Mouse (Mus musculus) naive thymus-derived CD4-positive, alpha-beta T cell, adult 2 months (primary cell): ENCODE measurements around the gene Cklf.
"Not testable (repeated sequence)": the region's sequence is repeated elsewhere in the genome, so short reads cannot be mapped to it uniquely, and the experiment has no call there.

Experiments
- DNase-seq: peaks from one replicate; pipeline ENCODE4 v3.0.0-alpha.2; 2011; ENCODE audit warnings: low read depth

Gene Cklf

DNA sequence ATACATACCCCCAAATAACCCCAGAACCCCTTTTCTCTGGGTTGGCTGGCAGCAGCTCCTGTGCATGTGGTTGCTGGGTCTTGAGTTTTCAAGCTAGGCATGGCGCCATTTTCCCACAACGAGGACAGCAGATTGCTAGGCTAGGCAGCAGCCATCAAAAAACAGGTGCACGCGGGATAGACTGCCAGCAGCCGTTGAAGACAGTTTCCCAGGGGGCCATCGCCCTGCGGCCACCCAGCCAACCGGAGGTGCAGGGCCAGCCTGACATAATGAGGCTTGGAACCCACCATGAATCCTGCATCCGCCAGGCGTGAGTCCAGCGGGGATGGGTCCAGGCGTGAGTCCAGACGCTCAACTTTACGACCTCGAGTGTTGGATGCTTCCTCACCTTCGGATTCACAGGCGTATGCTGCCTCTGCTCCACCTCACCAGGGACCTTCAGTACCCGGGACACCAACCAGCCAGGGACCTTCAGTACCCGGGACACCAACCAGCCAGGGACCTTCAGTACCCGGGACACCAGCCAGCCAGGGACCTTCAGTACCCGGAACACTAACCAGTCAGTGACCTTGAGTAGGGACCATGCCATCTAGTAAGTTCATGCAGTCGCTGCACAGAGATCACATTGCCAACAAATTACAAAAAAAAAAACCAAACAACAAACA is 13.7 kb downstream of the Cklf start:
- not testable (repeated sequence) for DNase-seq

DNA sequence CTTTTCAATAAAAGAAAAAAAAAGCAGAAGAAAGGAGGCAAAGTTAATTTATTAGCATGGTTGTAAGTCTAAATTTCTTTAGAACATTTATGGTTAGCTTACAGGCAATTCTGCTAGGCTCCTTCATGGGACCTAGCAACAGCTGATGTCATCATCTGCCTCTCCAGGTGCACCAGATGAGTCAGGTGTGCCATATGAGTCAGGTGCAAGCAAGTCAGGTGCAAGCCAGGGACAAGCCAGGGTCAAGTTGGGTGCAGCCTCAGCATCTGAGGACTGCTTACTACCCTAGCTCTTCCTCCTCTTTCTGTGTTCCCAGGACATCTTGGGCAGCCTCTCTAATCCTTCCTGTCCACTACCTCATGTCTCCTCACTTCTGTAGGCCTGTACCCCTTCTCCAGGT is 17.7 kb downstream of the Cklf start:
- DNase-seq = no peak

- DNase-seq = no peak
Measured at GRCm38 (mm10) chr8:104268937-104269440, 18.3 kb downstream of the Cklf start.

DNA sequence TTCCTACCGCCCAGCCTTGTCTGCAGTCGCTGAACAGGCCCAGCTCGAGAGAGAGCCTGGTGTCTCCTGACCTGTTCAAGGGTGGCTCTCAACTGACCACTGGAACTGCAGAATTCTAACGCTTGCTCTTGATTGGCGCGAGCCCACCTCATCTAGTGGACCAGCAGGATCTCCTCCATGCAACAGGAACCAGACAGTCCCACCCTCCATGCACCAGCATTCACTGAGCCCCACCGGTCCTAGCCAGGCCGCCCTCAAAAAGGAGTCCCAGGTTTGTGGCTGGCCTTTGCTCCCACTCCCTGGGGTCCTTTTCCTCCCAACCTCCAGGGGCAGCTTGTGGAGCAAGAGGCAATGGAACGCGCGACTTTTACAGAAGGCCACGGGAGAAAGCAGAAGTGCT is 42.4 kb downstream of the Cklf start, which contains the start of gene Cmtm2a:
Gene Cmtm2a, minus strand, starts transcription at position 101 of the 400 bp plus-strand sequence.
- DNase-seq = not testable (repeated sequence)

- no peak for DNase-seq
Measured at GRCm38 (mm10) chr8:104294396-104294795, 43.7 kb downstream of the Cklf start.

GRCm38 (mm10) chr8:104301577-104301976 is 50.9 kb downstream of the Cklf start:
- not testable (repeated sequence) for DNase-seq

GRCm38 (mm10) chr8:104302536-104302935 is 51.9 kb downstream of the Cklf start:
- DNase-seq = not testable (repeated sequence)

GRCm38 (mm10) chr8:104304962-104305361 is 54.3 kb downstream of the Cklf start:
- no peak for DNase-seq

DNA sequence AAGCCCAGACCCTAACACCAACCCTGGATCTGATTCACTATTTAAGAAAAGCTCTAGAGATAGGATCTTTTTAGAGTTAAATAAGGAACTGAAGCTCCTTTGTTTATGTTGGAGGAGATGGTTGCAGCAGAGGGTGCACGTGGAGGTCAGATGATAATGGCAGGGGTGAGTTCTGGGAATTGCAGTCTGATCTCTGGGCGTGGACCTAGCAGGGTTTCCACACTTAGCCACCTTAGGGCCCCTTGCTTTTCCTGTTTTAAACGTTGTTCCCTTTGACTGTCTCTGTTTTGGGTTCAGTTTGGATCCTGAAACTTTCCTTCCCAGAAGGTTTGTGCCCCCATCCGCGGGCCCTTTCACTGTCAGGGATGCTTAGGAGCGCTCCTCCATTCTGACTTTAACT is 57.7 kb downstream of the Cklf start:
- not testable (repeated sequence) for DNase-seq

DNA sequence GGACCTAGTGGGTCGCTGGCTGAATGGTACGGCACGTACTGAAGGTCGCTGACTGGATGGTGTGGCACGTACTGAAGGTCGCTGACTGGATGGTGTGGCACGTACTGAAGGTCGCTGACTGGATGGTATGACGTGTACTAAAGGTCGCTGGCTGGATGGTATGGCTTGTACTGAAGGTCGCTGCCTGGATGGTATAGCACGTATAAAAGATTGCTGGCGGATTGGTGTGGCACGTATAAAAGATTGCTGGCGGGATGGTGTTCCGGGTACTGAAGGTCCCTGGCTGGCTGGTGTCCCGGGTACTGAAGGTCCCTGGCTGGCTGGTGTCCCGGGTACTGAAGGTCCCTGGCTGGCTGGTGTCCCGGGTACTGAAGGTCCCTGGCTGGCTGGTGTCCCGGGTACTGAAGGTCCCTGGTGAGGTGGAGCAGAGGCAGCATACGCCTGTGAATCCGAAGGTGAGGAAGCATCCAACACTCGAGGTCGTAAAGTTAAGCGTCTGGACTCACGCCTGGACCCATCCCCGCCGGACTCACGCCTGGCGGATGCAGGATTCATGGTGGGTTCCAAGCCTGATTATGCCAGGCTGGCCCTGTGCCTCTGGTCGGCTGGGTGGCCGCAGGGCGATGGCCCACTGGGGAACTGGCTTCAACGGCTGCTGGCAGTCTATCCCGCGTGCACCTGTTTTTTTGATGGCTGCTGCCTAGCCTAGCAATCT is 58.9 kb downstream of the Cklf start, which contains the start of the genes Gm45711 and Cmtm1:
Gene Gm45711, minus strand, starts transcription at position 641 of the 715 bp plus-strand sequence.
Gene Cmtm1, minus strand, starts transcription at position 705 of the 715 bp plus-strand sequence.
- not testable (repeated sequence) for DNase-seq

DNA sequence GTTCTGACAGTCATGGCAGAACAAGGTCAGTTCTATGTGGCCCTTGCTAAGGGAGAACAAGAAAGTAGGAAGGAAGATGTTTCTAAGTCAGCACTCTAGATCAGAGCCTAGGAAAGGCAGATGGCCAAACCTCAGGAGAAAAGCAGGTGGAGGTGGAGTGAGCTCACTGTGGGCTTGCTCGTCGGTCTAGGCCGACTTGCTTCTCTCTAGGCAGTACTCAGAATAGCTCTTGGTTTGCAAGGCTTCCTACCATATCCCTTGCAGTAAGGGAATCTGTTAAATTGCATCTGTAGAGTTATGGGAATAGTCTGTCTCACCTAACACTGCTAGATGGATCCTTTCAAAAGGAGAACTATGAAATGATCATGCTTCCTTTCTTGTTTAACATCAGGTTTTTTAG is 61.4 kb downstream of the Cklf start:
- not testable (repeated sequence) for DNase-seq

DNA sequence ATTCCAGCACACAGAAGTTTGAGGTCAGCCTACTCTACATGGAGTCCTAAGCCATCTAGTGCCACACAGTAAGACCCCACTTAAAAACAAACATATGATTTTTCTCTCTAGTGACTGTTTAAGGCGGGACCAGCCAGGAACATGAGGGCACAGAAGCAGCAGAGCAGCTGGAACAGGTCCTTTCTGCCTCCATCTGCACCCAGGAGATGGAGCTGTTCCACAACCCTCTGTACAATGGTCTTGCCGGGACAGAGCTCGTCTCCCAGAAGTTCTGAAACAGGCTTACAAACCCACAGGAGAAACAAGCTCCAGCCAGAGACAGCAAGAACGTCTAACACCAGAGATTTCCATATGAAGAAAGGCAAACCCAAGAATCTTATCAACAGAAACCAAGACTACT is 62.6 kb downstream of the Cklf start:
- no peak for DNase-seq
